Mouse (Mus musculus) forebrain, embryonic 10.5 days (tissue): Measurements from ENCODE around the gene Ccdc184. TPM values are rescaled to one million over a fixed set of nuclear protein-coding genes. Genes with fewer than 3 reads are reported as not detected.

Experiments
- DNase-seq: peaks from one replicate; pipeline ENCODE4 v3.0.0-alpha.2; 2017; ENCODE audit warnings: low spot score; ENCODE audit errors: extremely low spot score
- H3K27ac ChIP-seq: fragments of 300-500 bp; sonication (generic); 2 replicates; pipeline ENCODE4 v1.5.1; 2016; ENCODE audit warnings: mild to moderate bottlenecking
- H3K27me3 ChIP-seq: fragments of 300-500 bp; sonication (generic); 2 replicates; pipeline ENCODE4 v1.6.1; 2016; ENCODE audit warnings: mild to moderate bottlenecking; ENCODE audit not compliant: poor library complexity, severe bottlenecking
- H3K36me3 ChIP-seq: fragments of 300-500 bp; sonication (generic); replicated peaks from 2 replicates; pipeline ENCODE4 v1.6.1; 2016; ENCODE audit warnings: mild to moderate bottlenecking, moderate library complexity
- H3K4me1 ChIP-seq: fragments of 300-500 bp; sonication (generic); 2 replicates; pipeline ENCODE4 v1.6.1; 2016
- H3K4me3 ChIP-seq: fragments of 300-500 bp; sonication (generic); 2 replicates; pipeline ENCODE4 v1.5.1; 2016; ENCODE audit warnings: mild to moderate bottlenecking, moderate library complexity
- H3K9me3 ChIP-seq: fragments of 300-500 bp; sonication (generic); 2 replicates; pipeline ENCODE4 v1.6.1; 2016; ENCODE audit warnings: mild to moderate bottlenecking, moderate library complexity
- WGBS: fragments of 180-500 bp; shearing (Covaris S2); methylation state at CpG from one replicate; pipeline ENCODE4 v1.1.7; 2016; 5-methylcytosine and 5-hydroxymethylcytosine counted together
- polyA plus RNA-seq: library from polyadenylated mRNA; unstranded; fragments of >200 nt; fragmentation: Nextera tagmentation; extraction: Ambion mirVana; gene quantifications from 2 replicates; pipeline ENCODE4 v1.2.1, GENCODE M21; 2016

Ccdc184 gene
- polyA plus RNA-seq, 1 experiment from 2014 or later, result 4.4 TPM

GRCm38 (mm10) chr15:98162561-98162960 is 4.4 kb upstream of the Ccdc184 start:
- DNase-seq, result no peak
- H3K27ac ChIP-seq, result no peak overlapping the region
- H3K36me3 ChIP-seq, result no peaks in the 10 kb centered on the region
- WGBS, result 88% methylated on average over 4 of the region's 4 CpGs
- no peaks in the 10 kb centered on the region for H3K9me3 ChIP-seq
- no peak overlapping the region for H3K4me3 ChIP-seq
- H3K4me1 ChIP-seq, result peaks cover 30% of the 10 kb centered on the region
- peaks cover 24% of the 10 kb centered on the region for H3K27me3 ChIP-seq

- Histone ChIP-seq H3K27me3 (peaks cover 54% of the 10 kb centered on the region), H3K36me3 (no peaks in the 10 kb centered on the region), H3K4me3 (no peak within 1 kb of the TSS), H3K4me1 (peaks cover 54% of the 10 kb centered on the region), H3K27ac (no peak within 1 kb of the TSS), H3K9me3 (no peaks in the 10 kb centered on the region)
- DNase-seq, result no peak
- WGBS, result 82% methylated on average over 5 of the region's 5 CpGs
These were observed 1.4 kb upstream of the Ccdc184 start, which contains the start of gene Asb8 for GRCm38 (mm10) chr15:98165525-98165924. Gene Asb8 (minus strand): TSS chr15:98165625.

DNA sequence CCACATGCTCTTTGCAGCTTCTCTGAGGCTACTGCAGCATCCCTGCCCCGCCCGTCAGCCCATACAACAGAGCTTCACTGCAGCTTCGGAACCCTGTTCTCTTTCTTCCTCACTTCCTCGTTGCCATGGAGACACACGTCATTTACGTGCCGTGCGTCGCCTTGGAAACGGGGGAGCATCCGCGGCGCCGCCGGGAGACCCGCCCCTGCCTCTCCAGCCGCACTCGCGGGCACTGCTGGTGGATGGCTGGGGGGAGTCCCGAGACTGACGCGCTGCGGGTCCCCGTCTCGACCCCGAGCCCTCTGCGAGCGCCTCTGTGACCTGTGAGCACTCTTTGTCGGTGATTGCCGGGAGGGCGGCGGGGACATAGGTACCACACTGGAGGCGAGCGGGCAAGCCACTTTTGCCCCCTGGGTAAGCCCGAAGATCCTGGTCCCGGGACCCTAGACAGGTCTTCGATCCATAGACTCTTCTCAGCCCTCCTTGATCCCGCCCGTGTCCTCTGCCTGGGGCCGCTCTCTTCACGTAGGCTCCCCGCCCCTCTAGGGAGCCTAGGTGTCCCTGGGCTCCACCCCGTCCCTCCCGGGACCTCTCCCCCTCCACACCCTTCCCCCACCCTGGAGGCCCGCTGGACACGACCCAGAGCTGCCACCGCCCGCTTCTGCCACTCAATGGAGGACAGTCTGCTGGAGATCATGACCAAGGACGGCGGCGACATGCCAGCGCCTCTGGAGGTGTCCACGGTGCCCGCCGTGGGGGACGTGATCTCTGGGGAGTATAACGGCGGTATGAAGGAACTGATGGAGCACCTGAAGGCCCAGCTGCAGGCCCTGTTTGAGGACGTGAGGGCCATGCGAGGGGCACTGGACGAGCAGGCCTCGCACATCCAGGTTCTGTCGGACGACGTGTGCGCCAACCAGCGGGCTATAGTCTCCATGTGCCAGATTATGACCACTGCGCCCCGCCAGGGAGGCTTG is 975 bp downstream of the Ccdc184 start:
- WGBS, result under 1% methylated on average over 69 of the region's 69 CpGs
- Histone ChIP-seq H3K4me1 (peaks cover 48% of the 10 kb centered on the region), H3K27me3 (peaks cover 78% of the 10 kb centered on the region), H3K36me3 (no peaks in the 10 kb centered on the region), H3K4me3 (peak overlapping the region; percentile 63), H3K27ac (peak overlapping the region; percentile 87), H3K9me3 (no peaks in the 10 kb centered on the region)
- peak; percentile 93 for DNase-seq

GRCm38 (mm10) chr15:98168622-98169004 is 1.7 kb downstream of the Ccdc184 start:
- peaks cover 48% of the 10 kb centered on the region for H3K4me1 ChIP-seq
- no peak for DNase-seq
- H3K36me3 ChIP-seq, result no peaks in the 10 kb centered on the region
- peak overlapping the region; percentile 87 for H3K27ac ChIP-seq
- peak overlapping the region; percentile 63 for H3K4me3 ChIP-seq
- H3K27me3 ChIP-seq, result peaks cover 84% of the 10 kb centered on the region
- no peaks in the 10 kb centered on the region for H3K9me3 ChIP-seq
- 3% methylated on average over 19 of the region's 19 CpGs for WGBS

- H3K27ac ChIP-seq, result no peak overlapping the region
- H3K9me3 ChIP-seq, result no peaks in the 10 kb centered on the region
- 52% methylated on average over 7 of the region's 7 CpGs for WGBS
- no peak for DNase-seq
- H3K4me1 ChIP-seq, result peaks cover 48% of the 10 kb centered on the region
- H3K36me3 ChIP-seq, result no peaks in the 10 kb centered on the region
- H3K4me3 ChIP-seq, result peak overlapping the region; percentile 18; the same call in 1 of the 2 replicates
- peaks cover 91% of the 10 kb centered on the region for H3K27me3 ChIP-seq
These were observed 3.4 kb downstream of the Ccdc184 start for GRCm38 (mm10) chr15:98170365-98170764.

DNA sequence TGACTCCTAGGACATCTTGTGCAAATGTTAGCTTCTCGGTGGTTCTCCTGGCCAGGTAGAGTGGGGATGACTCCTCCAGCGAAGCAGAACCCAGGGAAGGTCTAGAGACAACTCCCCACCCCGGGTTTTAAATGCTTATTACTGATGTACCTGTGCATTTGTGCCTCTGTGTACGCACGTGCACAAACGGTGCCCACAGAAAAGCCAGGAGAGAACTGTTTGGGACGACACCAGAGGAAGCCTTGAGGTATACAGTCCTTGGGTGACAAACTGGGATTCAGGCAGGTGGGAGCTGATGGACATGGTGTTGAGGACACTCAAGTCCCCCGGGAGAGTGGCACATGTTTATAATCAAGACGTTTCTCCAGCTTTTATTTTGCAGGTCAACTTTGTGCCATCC is 4.0 kb downstream of the Ccdc184 start:
- 79% methylated on average over 9 of the region's 9 CpGs for WGBS
- Histone ChIP-seq H3K9me3 (no peaks in the 10 kb centered on the region), H3K36me3 (no peaks in the 10 kb centered on the region), H3K27me3 (peaks cover 86% of the 10 kb centered on the region), H3K4me3 (no peak overlapping the region), H3K27ac (no peak overlapping the region), H3K4me1 (peaks cover 48% of the 10 kb centered on the region)
- DNase-seq, result no peak

GRCm38 (mm10) chr15:98172113-98172512 is 5.2 kb downstream of the Ccdc184 start:
- Histone ChIP-seq H3K4me1 (peaks cover 39% of the 10 kb centered on the region), H3K27me3 (peaks cover 81% of the 10 kb centered on the region), H3K9me3 (no peaks in the 10 kb centered on the region), H3K36me3 (no peaks in the 10 kb centered on the region), H3K4me3 (no peak overlapping the region), H3K27ac (no peak overlapping the region)
- no peak for DNase-seq
- 69% methylated on average over 5 of the region's 5 CpGs for WGBS

DNA sequence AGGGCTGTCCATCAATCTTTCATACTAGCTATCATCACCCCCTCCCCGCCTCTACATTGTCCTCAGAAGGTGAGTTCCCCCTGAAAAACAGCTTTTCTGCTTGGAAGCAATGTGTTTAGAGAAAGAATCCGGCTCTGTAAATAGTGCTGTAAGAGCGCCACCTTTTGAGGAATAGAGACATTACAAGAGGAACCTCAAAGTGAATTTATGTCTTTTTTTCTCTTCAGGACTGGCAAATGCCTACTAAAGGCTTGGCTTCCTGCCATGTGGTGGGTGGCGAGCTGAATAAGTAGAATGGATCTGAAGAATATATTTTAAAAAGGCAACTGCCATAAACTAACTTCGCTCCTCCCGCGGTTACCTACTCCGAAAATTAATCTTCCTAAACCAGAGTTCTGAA is 6.9 kb downstream of the Ccdc184 start:
- no peak for DNase-seq
- Histone ChIP-seq H3K9me3 (no peaks in the 10 kb centered on the region), H3K27ac (no peak overlapping the region), H3K27me3 (peaks cover 80% of the 10 kb centered on the region), H3K4me1 (peaks cover 22% of the 10 kb centered on the region), H3K36me3 (no peaks in the 10 kb centered on the region), H3K4me3 (no peak overlapping the region)
- 43% methylated on average over 8 of the region's 8 CpGs for WGBS

DNA sequence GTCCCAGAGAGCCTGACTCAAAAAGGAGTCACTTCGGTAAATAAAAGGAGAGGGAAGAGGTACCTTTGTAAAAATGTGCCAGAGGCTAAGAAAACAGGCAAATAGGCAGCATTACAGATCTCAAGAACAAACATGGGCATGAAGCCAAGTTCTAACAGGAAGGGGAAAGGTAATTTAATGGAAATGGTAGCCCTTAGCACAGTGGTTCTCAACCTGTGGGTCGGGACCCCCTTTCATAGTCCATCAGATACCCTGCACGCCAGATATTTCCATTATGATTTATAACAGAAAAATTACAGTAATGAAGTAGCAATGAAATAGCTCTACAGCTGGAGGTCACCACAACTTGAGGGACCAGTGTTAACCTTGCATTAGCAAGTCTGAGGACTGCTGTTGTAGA is 10.4 kb downstream of the Ccdc184 start:
- Histone ChIP-seq H3K9me3 (no peaks in the 10 kb centered on the region), H3K27ac (no peak overlapping the region), H3K27me3 (peaks cover 62% of the 10 kb centered on the region), H3K4me1 (peaks cover 20% of the 10 kb centered on the region), H3K36me3 (no peaks in the 10 kb centered on the region), H3K4me3 (no peak overlapping the region)
- WGBS, result 77% methylated on average over 3 of the region's 3 CpGs
- no peak for DNase-seq

- Histone ChIP-seq H3K27me3 (peaks cover 38% of the 10 kb centered on the region), H3K4me1 (peaks cover 19% of the 10 kb centered on the region), H3K36me3 (no peaks in the 10 kb centered on the region), H3K27ac (peak overlapping the region; percentile 84), H3K9me3 (no peaks in the 10 kb centered on the region), H3K4me3 (peak overlapping the region; percentile 61)
- 7% methylated on average over 26 of the region's 26 CpGs for WGBS
- DNase-seq, result no peak
These were observed 13.7 kb downstream of the Ccdc184 start for GRCm38 (mm10) chr15:98180567-98181131.

- 0% methylated on average over 30 of the region's 30 CpGs for WGBS
- H3K4me1 ChIP-seq, result peaks cover 19% of the 10 kb centered on the region
These were observed 14.3 kb downstream of the Ccdc184 start for GRCm38 (mm10) chr15:98181132-98181711.

DNA sequence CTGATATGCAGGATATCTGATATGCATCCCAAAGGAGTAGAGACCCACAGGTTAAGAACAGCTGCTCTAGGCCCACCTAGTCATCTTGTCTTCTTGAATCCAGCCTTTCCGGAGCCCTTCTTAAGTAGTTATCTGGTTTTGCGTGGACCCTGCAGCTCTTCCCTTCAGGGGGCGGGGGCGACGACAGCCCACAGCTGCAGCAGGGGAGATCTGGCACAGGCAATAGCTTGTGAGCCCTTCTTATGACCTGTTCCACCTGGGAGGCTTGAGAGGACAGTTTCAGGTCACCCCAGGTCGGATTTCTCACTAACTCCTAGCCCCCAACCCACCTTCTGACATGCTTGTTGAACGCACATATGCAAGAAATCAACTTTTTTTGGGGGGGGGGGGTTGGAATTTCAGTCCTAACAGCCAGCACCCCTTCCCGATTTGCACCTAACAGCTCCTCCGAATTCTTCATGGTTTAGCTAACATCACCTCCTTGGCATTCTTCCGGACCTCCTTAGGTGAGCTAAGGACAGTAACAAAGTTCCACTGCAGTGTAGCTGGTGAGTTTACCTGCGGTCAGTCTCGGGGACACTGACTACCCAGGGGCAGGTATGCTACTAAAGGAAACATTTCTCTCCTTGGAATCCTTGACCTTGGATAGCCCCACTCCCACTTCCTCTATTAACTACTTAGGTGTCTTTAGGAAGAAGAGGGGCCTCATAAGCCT is 15.1 kb downstream of the Ccdc184 start:
- Histone ChIP-seq H3K4me1 (peaks cover 19% of the 10 kb centered on the region), H3K36me3 (no peaks in the 10 kb centered on the region), H3K9me3 (no peaks in the 10 kb centered on the region), H3K27ac (no peak overlapping the region), H3K4me3 (peak overlapping the region; percentile 61; the same call in 1 of the 2 replicates), H3K27me3 (peaks cover 32% of the 10 kb centered on the region)
- no peak for DNase-seq
- 70% methylated on average over 12 of the region's 12 CpGs for WGBS

More at GRCm38 (mm10) chr15:98181132-98181711, 14.3 kb downstream of the Ccdc184 start:
- H3K36me3 ChIP-seq, result no peaks in the 10 kb centered on the region
- H3K9me3 ChIP-seq, result no peaks in the 10 kb centered on the region
- H3K27ac ChIP-seq, result peak overlapping the region; percentile 84
- H3K4me3 ChIP-seq, result peak overlapping the region; percentile 61
- peaks cover 38% of the 10 kb centered on the region for H3K27me3 ChIP-seq
- peak; percentile 95 for DNase-seq
